Mouse (Mus musculus): ENCODE data around the gene Klf6. TPM values are rescaled to one million over a fixed set of nuclear protein-coding genes. Genes with fewer than 3 reads are reported as not detected.

The Klf6 gene
- polyA plus RNA-seq, 1 experiment: 10.7 TPM

DNA sequence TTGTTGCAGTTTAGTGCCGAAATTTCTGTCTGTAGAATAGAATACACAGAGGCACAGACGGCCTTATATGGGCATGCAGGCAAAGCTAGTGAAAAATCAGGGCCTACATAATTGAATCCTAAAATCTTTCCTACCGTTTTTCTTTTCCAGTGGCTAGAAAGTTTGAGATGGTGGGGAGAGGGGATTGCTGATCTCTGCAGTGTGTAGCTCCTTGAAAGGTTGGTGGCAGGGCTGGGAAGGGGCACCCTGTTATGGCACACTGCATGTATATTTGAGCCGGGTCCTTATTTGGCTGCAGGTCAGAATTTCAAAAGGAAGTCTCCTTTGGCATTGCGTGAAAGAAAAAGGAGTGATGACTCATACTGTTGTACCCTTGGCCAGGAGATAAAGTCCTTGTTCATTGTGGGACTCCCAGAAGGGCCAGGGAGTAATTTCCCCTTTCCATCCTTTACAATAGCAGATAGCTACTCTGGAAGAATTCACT is 2.2 kb downstream of the Klf6 start:
- under 1% methylated on average over 5 of the region's 5 CpGs for WGBS
- peak; percentile 72 for DNase-seq

DNA sequence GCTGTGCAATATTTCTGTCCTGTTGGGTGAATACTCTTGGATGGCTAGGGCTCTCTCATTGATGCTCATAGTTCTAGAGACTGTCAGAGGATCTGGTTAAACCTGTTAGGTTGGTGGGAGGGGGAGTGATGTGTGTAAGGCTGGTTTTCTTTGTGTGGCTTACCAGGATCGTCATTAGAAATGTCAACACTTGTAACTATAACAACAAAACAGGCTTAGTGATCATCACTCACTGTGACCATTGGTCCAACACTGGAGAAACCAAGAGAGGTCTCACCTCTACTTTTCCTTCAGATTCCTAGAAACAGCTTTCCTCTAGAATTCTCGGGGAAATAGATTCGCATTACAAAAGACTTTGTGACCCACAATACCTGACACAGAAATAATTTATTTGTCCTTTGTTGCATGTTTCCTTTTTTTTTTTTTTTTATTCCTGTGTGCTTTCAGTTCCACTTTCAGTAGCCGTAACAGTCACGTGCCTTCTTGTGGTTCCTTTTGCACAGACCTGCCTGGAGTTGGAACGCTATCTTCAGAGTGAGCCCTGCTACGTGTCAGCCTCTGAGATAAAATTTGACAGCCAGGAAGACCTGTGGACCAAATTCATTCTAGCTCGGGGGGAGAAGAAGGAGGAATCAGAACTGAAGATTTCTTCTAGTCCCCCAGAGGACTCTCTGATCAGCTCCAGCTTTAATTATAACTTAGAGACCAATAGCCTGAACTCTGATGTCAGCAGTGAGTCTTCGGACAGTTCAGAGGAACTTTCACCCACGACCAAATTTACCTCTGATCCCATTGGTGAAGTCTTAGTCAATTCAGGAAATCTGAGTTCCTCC is 3.2 kb downstream of the Klf6 start:
- Histone ChIP-seq H3K27ac (ENCODE audit: insufficient read depth, low read depth, low read length) (peak overlapping the region; percentile 48), H3K27me3 (replicated peaks; ENCODE audit: control insufficient read depth, insufficient read depth, low read length) (no peaks in the 10 kb centered on the region), H3K4me1 (ENCODE audit: control insufficient read depth, insufficient read depth, low read length) (peaks cover 6% of the 10 kb centered on the region; the same call in 1 of the 2 replicates), H3K36me3 (ENCODE audit: control insufficient read depth, insufficient read depth, low read length) (peaks cover 29% of the 10 kb centered on the region), H3K4me3 (ENCODE audit: insufficient read depth, low read depth, low read length) (peak overlapping the region; percentile 29; the same call in 1 of the 2 replicates)
- DNase-seq: peak; percentile 65
- WGBS: 36% methylated on average over 10 of the region's 10 CpGs
- no peak for TF ChIP-seq POLR2A (IDR thresholded peaks at IDR 0.05; ENCODE audit: low read depth, low read length)
- TF ChIP-seq CTCF (conservative IDR thresholded peaks at IDR 0.05; ENCODE audit: insufficient read depth, insufficient read length, low read depth, low read length): no peak

More for the DNA sequence above, 2.2 kb downstream of the Klf6 start:
- peak overlapping the region; percentile 84 for H3K4me3 ChIP-seq (ENCODE audit: insufficient read depth, low read depth, low read length)
- peaks cover 6% of the 10 kb centered on the region; the same call in 1 of the 2 replicates for H3K4me1 ChIP-seq (ENCODE audit: control insufficient read depth, insufficient read depth, low read length)
- H3K36me3 ChIP-seq (ENCODE audit: control insufficient read depth, insufficient read depth, low read length): peaks cover 26% of the 10 kb centered on the region
- peak overlapping the region; percentile 90 for H3K27ac ChIP-seq (ENCODE audit: insufficient read depth, low read depth, low read length)
- no peaks in the 10 kb centered on the region for H3K27me3 ChIP-seq (replicated peaks; ENCODE audit: control insufficient read depth, insufficient read depth, low read length)
- TF ChIP-seq CTCF (conservative IDR thresholded peaks at IDR 0.05; ENCODE audit: insufficient read depth, insufficient read length, low read depth, low read length): no peak
- no peak for TF ChIP-seq POLR2A (IDR thresholded peaks at IDR 0.05; ENCODE audit: low read depth, low read length)

DNA sequence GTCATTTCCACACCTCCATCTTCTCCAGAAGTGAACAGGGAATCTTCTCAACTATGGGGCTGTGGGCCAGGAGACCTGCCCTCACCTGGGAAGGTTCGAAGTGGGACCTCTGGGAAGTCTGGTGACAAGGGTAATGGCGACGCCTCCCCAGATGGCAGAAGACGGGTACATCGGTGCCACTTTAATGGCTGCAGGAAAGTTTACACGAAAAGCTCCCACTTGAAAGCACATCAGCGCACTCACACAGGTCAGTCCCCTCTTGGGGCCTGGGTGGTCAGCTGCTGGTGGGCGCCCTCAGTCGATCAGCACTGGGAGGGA is 3.8 kb downstream of the Klf6 start:
- no peak overlapping the region for H3K4me3 ChIP-seq (ENCODE audit: insufficient read depth, low read depth, low read length)
- no peak for DNase-seq
- H3K36me3 ChIP-seq (ENCODE audit: control insufficient read depth, insufficient read depth, low read length): peaks cover 29% of the 10 kb centered on the region
- TF ChIP-seq CTCF (conservative IDR thresholded peaks at IDR 0.05; ENCODE audit: insufficient read depth, insufficient read length, low read depth, low read length) (no peak), POLR2A (IDR thresholded peaks at IDR 0.05; ENCODE audit: low read depth, low read length) (no peak)
- peaks cover 6% of the 10 kb centered on the region; the same call in 1 of the 2 replicates for H3K4me1 ChIP-seq (ENCODE audit: control insufficient read depth, insufficient read depth, low read length)
- H3K27me3 ChIP-seq (replicated peaks; ENCODE audit: control insufficient read depth, insufficient read depth, low read length): no peaks in the 10 kb centered on the region
- 93% methylated on average over 9 of the region's 9 CpGs for WGBS
- H3K27ac ChIP-seq (ENCODE audit: insufficient read depth, low read depth, low read length): peak overlapping the region; percentile 48; the same call in 1 of the 2 replicates

DNA sequence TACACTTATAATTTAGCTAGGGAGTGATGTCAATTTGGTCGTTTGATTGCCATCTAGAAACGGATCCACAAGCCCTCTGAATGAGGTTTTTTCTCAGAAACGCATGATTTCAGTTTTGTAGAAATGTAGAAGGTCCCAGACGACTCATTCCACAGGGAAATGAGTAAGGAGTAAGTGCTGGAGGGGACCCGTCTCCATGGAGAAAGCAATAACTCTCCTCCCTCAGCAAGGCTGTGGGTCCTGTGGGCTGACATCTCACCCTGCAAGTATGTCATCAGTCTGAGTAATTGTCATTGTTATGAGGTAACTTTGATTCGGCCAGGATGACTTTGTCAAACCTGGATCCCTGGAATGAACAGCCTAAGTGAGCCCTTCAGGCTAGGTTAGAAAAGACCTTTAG is 4.8 kb downstream of the Klf6 start:
- TF ChIP-seq POLR2A (IDR thresholded peaks at IDR 0.05; ENCODE audit: low read depth, low read length) (no peak), CTCF (conservative IDR thresholded peaks at IDR 0.05; ENCODE audit: insufficient read depth, insufficient read length, low read depth, low read length) (no peak)
- Histone ChIP-seq H3K4me1 (ENCODE audit: control insufficient read depth, insufficient read depth, low read length) (peaks cover 10% of the 10 kb centered on the region; the same call in 1 of the 2 replicates), H3K27ac (ENCODE audit: insufficient read depth, low read depth, low read length) (no peak overlapping the region), H3K4me3 (ENCODE audit: insufficient read depth, low read depth, low read length) (no peak overlapping the region), H3K36me3 (ENCODE audit: control insufficient read depth, insufficient read depth, low read length) (peaks cover 29% of the 10 kb centered on the region), H3K27me3 (replicated peaks; ENCODE audit: control insufficient read depth, insufficient read depth, low read length) (no peaks in the 10 kb centered on the region)
- DNase-seq: no peak
- whole genome bisulfite sequencing: 70% methylated on average over 6 of the region's 6 CpGs

DNA sequence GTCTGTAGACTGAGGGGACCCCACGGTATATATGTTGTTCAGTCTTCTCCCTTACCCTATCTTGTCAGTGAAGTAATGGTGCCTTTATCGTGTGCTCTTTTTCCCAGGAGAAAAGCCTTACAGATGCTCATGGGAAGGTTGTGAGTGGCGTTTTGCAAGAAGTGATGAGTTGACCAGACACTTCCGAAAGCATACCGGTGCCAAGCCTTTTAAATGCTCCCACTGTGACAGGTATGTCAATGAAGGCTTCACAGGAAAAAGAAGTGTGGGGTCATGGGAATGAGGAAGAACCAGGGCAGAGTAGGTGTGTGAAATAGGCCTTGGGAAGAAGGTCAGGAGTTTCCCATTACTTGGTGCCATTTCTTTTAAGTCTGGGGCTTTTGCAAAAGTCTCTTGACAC is 5.2 kb downstream of the Klf6 start:
- Histone ChIP-seq H3K4me3 (ENCODE audit: insufficient read depth, low read depth, low read length) (no peak overlapping the region), H3K27me3 (replicated peaks; ENCODE audit: control insufficient read depth, insufficient read depth, low read length) (no peaks in the 10 kb centered on the region), H3K4me1 (ENCODE audit: control insufficient read depth, insufficient read depth, low read length) (peaks cover 10% of the 10 kb centered on the region; the same call in 1 of the 2 replicates), H3K27ac (ENCODE audit: insufficient read depth, low read depth, low read length) (no peak overlapping the region), H3K36me3 (ENCODE audit: control insufficient read depth, insufficient read depth, low read length) (peaks cover 29% of the 10 kb centered on the region)
- TF ChIP-seq POLR2A (IDR thresholded peaks at IDR 0.05; ENCODE audit: low read depth, low read length) (no peak), CTCF (conservative IDR thresholded peaks at IDR 0.05; ENCODE audit: insufficient read depth, insufficient read length, low read depth, low read length) (no peak)
- no peak for DNase-seq
- WGBS: 92% methylated on average over 5 of the region's 5 CpGs

DNA sequence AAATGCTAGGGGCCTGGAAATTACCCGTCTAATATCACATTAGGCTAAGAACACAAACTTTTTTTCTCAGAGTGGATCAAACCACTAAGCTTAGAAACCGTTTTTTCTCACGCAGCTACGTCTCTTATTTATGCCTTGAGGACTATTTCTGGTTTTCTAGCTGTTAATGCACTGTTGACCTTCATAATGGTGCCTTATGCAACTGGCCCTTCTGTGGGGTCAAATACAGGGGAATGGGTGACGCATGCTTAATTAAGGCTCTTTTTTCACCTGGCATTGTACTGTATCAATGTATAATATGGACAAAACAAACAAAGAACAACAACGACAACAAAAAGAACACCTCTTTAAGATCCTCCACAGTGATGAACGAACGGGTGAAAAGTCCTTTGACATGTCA is 7.1 kb downstream of the Klf6 start:
- H3K4me3 ChIP-seq (ENCODE audit: insufficient read depth, low read depth, low read length): no peak overlapping the region
- no peaks in the 10 kb centered on the region for H3K27me3 ChIP-seq (replicated peaks; ENCODE audit: control insufficient read depth, insufficient read depth, low read length)
- H3K27ac ChIP-seq (ENCODE audit: insufficient read depth, low read depth, low read length): peak overlapping the region; percentile 45; the same call in 1 of the 2 replicates
- peak; percentile 16 for DNase-seq
- TF ChIP-seq CTCF (conservative IDR thresholded peaks at IDR 0.05; ENCODE audit: insufficient read depth, insufficient read length, low read depth, low read length) (no peak), POLR2A (IDR thresholded peaks at IDR 0.05; ENCODE audit: low read depth, low read length) (no peak)
- H3K36me3 ChIP-seq (ENCODE audit: control insufficient read depth, insufficient read depth, low read length): peaks cover 29% of the 10 kb centered on the region
- peaks cover 10% of the 10 kb centered on the region; the same call in 1 of the 2 replicates for H3K4me1 ChIP-seq (ENCODE audit: control insufficient read depth, insufficient read depth, low read length)
- WGBS: 73% methylated on average over 8 of the region's 8 CpGs

DNA sequence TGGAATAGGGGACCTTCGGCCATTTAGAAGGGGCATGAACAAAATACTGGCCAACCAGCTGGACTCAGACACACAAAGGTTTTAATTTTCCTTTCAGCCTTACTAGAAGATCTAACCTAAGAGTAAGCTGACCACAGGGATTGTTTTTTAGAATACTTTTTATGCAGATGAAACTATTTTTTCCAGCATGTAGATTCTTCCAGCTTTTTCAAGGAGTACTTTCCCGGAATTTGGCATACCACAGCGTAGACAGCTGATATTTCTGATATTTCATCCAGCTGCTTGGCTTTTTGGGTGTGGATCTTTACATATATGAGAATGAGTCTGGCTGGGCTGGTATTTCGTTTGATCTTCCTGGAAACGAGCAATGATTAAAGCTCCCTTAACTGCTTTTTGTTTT is 8.2 kb downstream of the Klf6 start:
- 61% methylated on average over 5 of the region's 5 CpGs for WGBS
- no peak for DNase-seq
- H3K27ac ChIP-seq (ENCODE audit: insufficient read depth, low read depth, low read length): peak overlapping the region; percentile 76
- peaks cover 29% of the 10 kb centered on the region for H3K36me3 ChIP-seq (ENCODE audit: control insufficient read depth, insufficient read depth, low read length)
- TF ChIP-seq CTCF (conservative IDR thresholded peaks at IDR 0.05; ENCODE audit: insufficient read depth, insufficient read length, low read depth, low read length) (no peak), POLR2A (IDR thresholded peaks at IDR 0.05; ENCODE audit: low read depth, low read length) (no peak)
- H3K4me1 ChIP-seq (ENCODE audit: control insufficient read depth, insufficient read depth, low read length): peaks cover 4% of the 10 kb centered on the region; the same call in 1 of the 2 replicates
- H3K4me3 ChIP-seq (ENCODE audit: insufficient read depth, low read depth, low read length): no peak overlapping the region
- no peaks in the 10 kb centered on the region for H3K27me3 ChIP-seq (replicated peaks; ENCODE audit: control insufficient read depth, insufficient read depth, low read length)

Data from kidney, adult 2 months (tissue).